Mouse (Mus musculus) liver, embryonic 12.5 days (tissue): ENCODE results near the gene Nme6. TPM values are rescaled to one million over a fixed set of nuclear protein-coding genes. Genes with fewer than 3 reads are reported as not detected.
"Not testable (repeated sequence)": the region's sequence is repeated elsewhere in the genome, so short reads cannot be mapped to it uniquely, and the experiment has no call there.

Experiments
- ATAC-seq: fragments of 200-750 bp; cut with Nextera tagmentation; 2 replicates; pipeline ENCODE4 v1.8.0; 2017; ENCODE audit warnings: moderate number of reproducible peaks, mild to moderate bottlenecking, moderate library complexity
- H3K27ac ChIP-seq: fragments of 300-500 bp; sonication (generic); 2 replicates; pipeline ENCODE4 v1.5.1; 2016; ENCODE audit warnings: mild to moderate bottlenecking
- H3K27me3 ChIP-seq: fragments of 300-500 bp; sonication (generic); replicated peaks from 2 replicates; pipeline ENCODE4 v1.6.1; 2016; ENCODE audit warnings: mild to moderate bottlenecking, moderate library complexity
- H3K36me3 ChIP-seq: fragments of 300-500 bp; sonication (generic); 2 replicates; pipeline ENCODE4 v1.6.1; 2016; ENCODE audit warnings: mild to moderate bottlenecking, moderate library complexity
- H3K4me1 ChIP-seq: fragments of 300-500 bp; sonication (generic); 2 replicates; pipeline ENCODE4 v1.6.1; 2016
- H3K4me2 ChIP-seq: fragments of 300-500 bp; sonication (generic); 2 replicates; pipeline ENCODE4 v1.6.1; 2016; ENCODE audit warnings: mild to moderate bottlenecking, moderate library complexity
- H3K4me3 ChIP-seq: fragments of 300-500 bp; sonication (generic); 2 replicates; pipeline ENCODE4 v1.5.1; 2016; ENCODE audit warnings: mild to moderate bottlenecking, moderate library complexity
- H3K9ac ChIP-seq: fragments of 300-500 bp; sonication (generic); 2 replicates; pipeline ENCODE4 v1.6.1; 2016; ENCODE audit warnings: mild to moderate bottlenecking, moderate library complexity
- H3K9me3 ChIP-seq: fragments of 300-500 bp; sonication (generic); replicated peaks from 2 replicates; pipeline ENCODE4 v1.6.1; 2016; ENCODE audit warnings: mild to moderate bottlenecking, moderate library complexity
- WGBS: fragments of 180-500 bp; shearing (Covaris S2); methylation state at CpG from one replicate; pipeline ENCODE4 v1.1.7; 2016; ENCODE audit not compliant: insufficient replicate concordance; 5-methylcytosine and 5-hydroxymethylcytosine counted together
- polyA plus RNA-seq: library from polyadenylated mRNA; unstranded; fragments of >200 nt; fragmentation: Nextera tagmentation; extraction: Ambion mirVana; gene quantifications from 2 replicates; pipeline ENCODE4 v1.2.1, GENCODE M21; 2016

Gene Nme6
- 59.0 and 61.2 TPM in 2 replicates for polyA plus RNA-seq

DNA sequence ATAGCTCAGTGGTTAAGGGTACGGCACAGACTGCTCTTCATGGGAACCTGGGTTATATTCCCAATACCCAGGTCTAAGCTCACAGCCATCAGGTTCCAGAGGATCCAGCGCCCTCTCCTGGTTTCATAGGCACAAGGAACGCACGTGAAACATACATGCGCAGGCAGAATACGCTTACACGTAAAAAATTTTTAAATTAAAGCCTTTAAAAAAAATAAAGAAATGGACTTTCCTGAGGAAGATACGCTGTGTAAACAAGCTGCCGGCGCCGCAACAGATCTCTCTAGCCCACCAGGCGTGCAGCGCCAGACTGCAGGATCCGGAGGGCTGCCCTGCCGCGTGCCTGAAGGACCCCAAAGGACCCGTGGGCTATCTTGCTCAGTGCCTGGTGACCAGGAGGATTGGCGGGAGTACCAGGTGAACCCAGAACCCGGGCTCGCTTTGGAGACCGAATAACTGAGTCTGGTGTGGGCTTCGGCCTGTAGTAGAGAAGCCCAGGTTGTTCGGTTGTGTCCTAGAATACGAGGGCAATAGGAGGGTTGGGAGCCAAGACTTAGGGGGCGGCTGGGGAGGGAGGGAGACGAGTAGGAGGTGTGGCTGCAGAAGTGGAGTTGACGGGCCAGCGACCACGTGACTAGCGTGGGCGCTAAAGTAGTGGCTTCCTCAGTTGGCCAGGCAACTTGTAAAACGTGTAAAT, at the start of gene Nme6:
Gene Nme6, plus strand, starts transcription at position 359 of the 697 bp plus-strand sequence.
- peaks cover 18% of the 10 kb centered on the region for H3K4me1 ChIP-seq
- no peaks in the 10 kb centered on the region for H3K9me3 ChIP-seq
- H3K27me3 ChIP-seq, result no peaks in the 10 kb centered on the region
- peak within 1 kb of the TSS; percentile 37; the same call in 1 of the 2 replicates for H3K27ac ChIP-seq
- H3K9ac ChIP-seq, result peak within 1 kb of the TSS; percentile 69
- H3K4me3 ChIP-seq, result peak within 1 kb of the TSS; percentile 67
- under 1% methylated on average over 32 of the region's 32 CpGs for WGBS
- peak; percentile 97 for ATAC-seq
- peak within 1 kb of the TSS; percentile 89 for H3K4me2 ChIP-seq
- H3K36me3 ChIP-seq, result peaks cover 40% of the 10 kb centered on the region

DNA sequence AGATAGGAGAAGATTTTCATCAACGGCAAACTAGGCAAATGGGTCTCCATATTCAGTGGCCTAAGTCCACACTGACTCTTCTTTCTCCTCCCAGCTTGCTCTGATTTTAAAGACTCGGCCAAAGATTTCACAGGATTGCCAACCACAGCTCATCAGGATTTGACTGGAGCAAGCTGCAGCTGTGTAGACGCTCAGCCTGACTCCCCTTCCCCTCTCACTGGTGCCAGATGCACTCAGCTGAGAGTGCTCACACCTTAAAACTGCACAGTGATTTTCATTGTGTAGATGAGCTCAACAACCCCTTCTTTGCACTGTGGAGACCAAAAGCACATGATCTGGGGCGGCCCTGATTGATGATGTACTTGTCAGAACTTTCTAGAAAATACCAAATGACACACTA, 42.0 kb upstream of the Nme6 start, which contains the start of gene Fbxw27:
Gene Fbxw27, minus strand, starts transcription at position 101 of the 400 bp plus-strand sequence.
- 66% methylated on average over 4 of the region's 4 CpGs for WGBS
- H3K9me3 ChIP-seq, ATAC-seq, H3K27ac ChIP-seq, H3K9ac ChIP-seq, H3K27me3 ChIP-seq, H3K4me2 ChIP-seq, H3K36me3 ChIP-seq, H3K4me3 ChIP-seq, H3K4me1 ChIP-seq: not testable (repeated sequence)

- no peak for ATAC-seq
- H3K4me3 ChIP-seq, result no peak overlapping the region
- H3K9ac ChIP-seq, result no peak overlapping the region
- no peak overlapping the region for H3K27ac ChIP-seq
- H3K9me3 ChIP-seq, result no peaks in the 10 kb centered on the region
- 63% methylated on average over 2 of the region's 2 CpGs for WGBS
- H3K4me1 ChIP-seq, result no peaks in the 10 kb centered on the region
- no peaks in the 10 kb centered on the region for H3K27me3 ChIP-seq
- H3K36me3 ChIP-seq, result no peaks in the 10 kb centered on the region
- H3K4me2 ChIP-seq, result no peak overlapping the region
Measured at GRCm38 (mm10) chr9:109795221-109795620, 37.3 kb upstream of the Nme6 start.

GRCm38 (mm10) chr9:109795811-109796210, 36.7 kb upstream of the Nme6 start:
- no peak overlapping the region for H3K4me2 ChIP-seq
- H3K27ac ChIP-seq, result no peak overlapping the region
- H3K4me3 ChIP-seq, result no peak overlapping the region
- H3K4me1 ChIP-seq, result no peaks in the 10 kb centered on the region
- no peak overlapping the region for H3K9ac ChIP-seq
- 67% methylated on average over 2 of the region's 2 CpGs for WGBS
- H3K36me3 ChIP-seq, result no peaks in the 10 kb centered on the region
- no peaks in the 10 kb centered on the region for H3K27me3 ChIP-seq
- no peaks in the 10 kb centered on the region for H3K9me3 ChIP-seq
- no peak for ATAC-seq

DNA sequence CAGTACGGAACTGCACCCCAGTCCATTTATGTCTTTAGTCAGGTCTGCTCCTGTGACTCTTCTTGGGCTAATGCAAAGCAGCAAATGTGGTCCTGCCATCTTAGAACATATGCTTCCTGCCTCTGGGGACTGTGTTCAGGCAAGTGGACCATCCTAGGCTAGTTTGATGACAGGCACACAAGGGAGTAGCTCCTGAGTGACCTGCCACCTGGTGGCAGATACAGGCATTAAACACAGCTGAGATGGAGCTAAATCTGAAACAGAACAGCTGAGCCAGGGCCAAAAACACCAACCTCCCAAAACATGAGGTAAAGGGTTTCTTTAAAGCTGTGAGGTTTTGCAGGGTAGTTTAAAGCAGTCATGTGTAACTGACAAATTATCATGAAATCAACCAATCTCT, 34.5 kb upstream of the Nme6 start:
- Histone ChIP-seq H3K9me3 (no peaks in the 10 kb centered on the region), H3K36me3 (no peaks in the 10 kb centered on the region), H3K4me3 (no peak overlapping the region), H3K27ac (no peak overlapping the region), H3K9ac (no peak overlapping the region), H3K27me3 (no peaks in the 10 kb centered on the region), H3K4me2 (no peak overlapping the region), H3K4me1 (no peaks in the 10 kb centered on the region)
- 90% methylated on average over 1 of the region's 1 CpGs for WGBS
- ATAC-seq, result no peak

DNA sequence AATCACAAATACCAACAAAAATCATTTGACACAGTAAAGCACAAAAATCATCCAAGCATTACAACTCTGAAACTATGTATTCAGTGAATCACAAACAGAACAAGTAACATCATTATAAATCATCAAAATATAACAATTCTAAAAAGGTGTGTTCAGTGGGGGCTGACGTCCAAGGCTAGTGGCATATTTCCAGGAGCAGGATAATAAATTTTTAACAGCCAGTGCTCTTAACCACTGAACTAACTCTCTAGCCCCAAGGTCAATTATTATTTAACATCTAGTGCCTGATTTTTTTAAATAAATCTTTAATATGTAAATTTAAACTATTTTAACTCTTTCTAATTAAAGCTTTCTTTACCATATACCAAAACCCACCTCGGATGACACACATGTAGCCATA, 27.0 kb upstream of the Nme6 start:
- not testable (repeated sequence) for H3K9me3 ChIP-seq, H3K4me1 ChIP-seq, H3K27ac ChIP-seq, H3K4me3 ChIP-seq, H3K36me3 ChIP-seq, H3K27me3 ChIP-seq, ATAC-seq, H3K4me2 ChIP-seq, H3K9ac ChIP-seq
- 67% methylated on average over 2 of the region's 2 CpGs for WGBS

- Histone ChIP-seq H3K4me1 (no peaks in the 10 kb centered on the region), H3K9me3 (no peaks in the 10 kb centered on the region), H3K27me3 (no peaks in the 10 kb centered on the region), H3K27ac (no peak overlapping the region), H3K36me3 (no peaks in the 10 kb centered on the region), H3K9ac (no peak overlapping the region), H3K4me2 (no peak overlapping the region), H3K4me3 (no peak overlapping the region)
- WGBS, result 27% methylated on average over 1 of the region's 1 CpGs
- ATAC-seq, result no peak
Measured at GRCm38 (mm10) chr9:109806260-109806659, 26.3 kb upstream of the Nme6 start.

- ATAC-seq, result no peak
- H3K9ac ChIP-seq, result no peak overlapping the region
- H3K36me3 ChIP-seq, result no peaks in the 10 kb centered on the region
- WGBS, result 63% methylated on average over 2 of the region's 2 CpGs
- H3K27ac ChIP-seq, result no peak overlapping the region
- H3K9me3 ChIP-seq, result no peaks in the 10 kb centered on the region
- H3K27me3 ChIP-seq, result no peaks in the 10 kb centered on the region
- H3K4me2 ChIP-seq, result no peak overlapping the region
- no peaks in the 10 kb centered on the region for H3K4me1 ChIP-seq
- no peak overlapping the region for H3K4me3 ChIP-seq
Measured at GRCm38 (mm10) chr9:109806695-109807293, 25.8 kb upstream of the Nme6 start.

DNA sequence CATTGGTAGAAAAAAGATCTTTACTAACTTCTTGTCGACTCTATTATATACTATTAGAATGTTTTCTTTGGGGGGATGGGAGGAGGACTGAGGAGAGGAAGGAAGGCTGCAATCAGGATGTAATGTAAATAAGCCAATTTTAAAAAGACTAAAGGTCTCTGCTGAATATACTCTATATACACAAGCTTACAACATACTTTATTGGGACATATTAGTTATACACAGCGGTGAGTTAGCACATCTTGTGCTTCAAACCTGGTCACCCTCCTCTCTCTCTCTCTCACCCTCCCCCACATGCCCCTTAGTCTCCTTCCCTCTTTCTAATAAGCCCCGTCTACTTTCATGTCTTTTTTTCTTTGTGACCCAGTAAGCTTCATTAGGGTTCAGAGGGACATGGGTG, 24.7 kb upstream of the Nme6 start:
- Histone ChIP-seq H3K27me3 (no peaks in the 10 kb centered on the region), H3K9me3 (no peaks in the 10 kb centered on the region), H3K4me2 (no peak overlapping the region), H3K36me3 (no peaks in the 10 kb centered on the region), H3K4me1 (no peaks in the 10 kb centered on the region), H3K9ac (no peak overlapping the region), H3K4me3 (no peak overlapping the region), H3K27ac (no peak overlapping the region)
- 43% methylated on average over 3 of the region's 3 CpGs for WGBS
- no peak for ATAC-seq

DNA sequence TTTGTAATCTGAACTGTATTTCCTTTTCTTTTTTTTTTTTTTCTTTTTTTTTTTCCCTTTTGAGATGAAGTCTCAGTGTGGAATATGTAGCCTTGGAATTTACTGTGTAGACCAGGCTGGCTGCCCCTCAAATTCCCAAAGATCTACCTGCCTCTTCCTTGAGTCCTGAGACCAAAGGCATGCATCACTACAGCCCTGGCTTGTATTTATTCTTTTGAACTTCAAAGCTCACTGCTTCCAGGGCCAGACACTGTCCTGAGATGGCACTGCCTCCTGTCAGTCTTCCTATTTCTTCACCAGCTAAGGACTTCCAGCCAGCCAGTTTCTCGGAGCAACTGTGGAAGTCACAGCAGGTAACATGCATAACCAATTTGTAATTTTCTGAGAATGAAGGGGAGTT, 20.6 kb upstream of the Nme6 start, which contains the start of gene Spink8:
Gene Spink8, plus strand, starts transcription at position 301 of the 400 bp plus-strand sequence.
- Histone ChIP-seq H3K4me3 (no peak within 1 kb of the TSS), H3K27ac (no peak within 1 kb of the TSS), H3K9ac (no peak within 1 kb of the TSS), H3K9me3 (no peaks in the 10 kb centered on the region), H3K36me3 (no peaks in the 10 kb centered on the region), H3K4me1 (no peaks in the 10 kb centered on the region), H3K4me2 (no peak within 1 kb of the TSS), H3K27me3 (no peaks in the 10 kb centered on the region; the same call in 1 of the 2 replicates)
- no peak for ATAC-seq
- WGBS, result 51% methylated on average over 1 of the region's 1 CpGs

GRCm38 (mm10) chr9:109813424-109813823, 19.1 kb upstream of the Nme6 start:
- no peak for ATAC-seq
- Histone ChIP-seq H3K9me3 (no peaks in the 10 kb centered on the region), H3K4me1 (no peaks in the 10 kb centered on the region), H3K36me3 (no peaks in the 10 kb centered on the region), H3K27me3 (no peaks in the 10 kb centered on the region; the same call in 1 of the 2 replicates), H3K4me3 (no peak overlapping the region), H3K9ac (no peak overlapping the region), H3K4me2 (no peak overlapping the region), H3K27ac (no peak overlapping the region)
- 43% methylated on average over 7 of the region's 7 CpGs for WGBS

- no peaks in the 10 kb centered on the region for H3K36me3 ChIP-seq
- no peak for ATAC-seq
- 26% methylated on average over 6 of the region's 6 CpGs for WGBS
- no peak overlapping the region for H3K4me3 ChIP-seq
- no peaks in the 10 kb centered on the region for H3K9me3 ChIP-seq
- H3K9ac ChIP-seq, result no peak overlapping the region
- H3K4me1 ChIP-seq, result no peaks in the 10 kb centered on the region
- H3K27ac ChIP-seq, result no peak overlapping the region
- no peaks in the 10 kb centered on the region; the same call in 1 of the 2 replicates for H3K27me3 ChIP-seq
- H3K4me2 ChIP-seq, result no peak overlapping the region
Measured at GRCm38 (mm10) chr9:109816341-109816740, 16.2 kb upstream of the Nme6 start.
